Mouse (Mus musculus): Measurements from ENCODE around the gene Il20rb. TPM values are rescaled to one million over a fixed set of nuclear protein-coding genes. Genes with fewer than 3 reads are reported as not detected.

The Il20rb gene
- 0.58 and 0.82 TPM in 2 replicates for polyA plus RNA-seq (2014; fragmentation: Nextera tagmentation; extraction: Ambion mirVana)

DNA sequence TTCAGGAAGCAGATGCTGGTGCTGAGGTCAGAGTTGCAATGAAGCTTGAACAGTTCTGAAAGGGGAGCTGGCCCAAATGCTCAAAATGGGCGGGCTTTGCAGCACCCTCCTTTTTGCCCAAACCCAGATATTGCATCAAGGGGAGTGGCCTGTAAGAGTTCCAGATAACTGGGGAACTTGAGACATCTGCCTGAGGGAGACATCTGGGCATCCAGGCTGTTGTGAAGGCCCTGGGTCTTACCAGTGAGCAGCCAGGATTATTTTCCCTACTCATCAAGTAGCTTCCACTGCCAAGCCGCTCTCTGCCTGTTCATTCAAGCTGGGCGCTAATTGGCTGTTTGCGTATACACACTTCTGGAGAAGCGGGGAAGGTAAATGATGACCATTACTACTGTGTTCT, at the start of gene Il20rb:
Gene Il20rb, minus strand, starts transcription at position 358 of the 400 bp plus-strand sequence.
- H3K9me3 ChIP-seq (ENCODE audit: control insufficient read depth, low read length): no peaks in the 10 kb centered on the region
- H3K36me3 ChIP-seq (ENCODE audit: control insufficient read depth, insufficient read depth, low read length): no peaks in the 10 kb centered on the region; the same call in 1 of the 2 replicates
- no peak within 1 kb of the TSS for H3K27ac ChIP-seq (ENCODE audit: low read depth, low read length)
- H3K4me1 ChIP-seq (ENCODE audit: control insufficient read depth, insufficient read depth, low read length): no peaks in the 10 kb centered on the region
- H3K27me3 ChIP-seq (ENCODE audit: control insufficient read depth, insufficient read depth, low read length): no peaks in the 10 kb centered on the region
- WGBS: 88% methylated on average over 5 of the region's 5 CpGs
- ATAC-seq (ENCODE audit: insufficient read depth, low FRiP score, low TSS enrichment) (no peak), DNase-seq (ENCODE audit: low spot score) (no peak)
- H3K4me2 ChIP-seq (ENCODE audit: low read depth): no peak within 1 kb of the TSS
- no peak within 1 kb of the TSS for H3K4me3 ChIP-seq (ENCODE audit: low read depth, low read length)
- no peak within 1 kb of the TSS for H3K9ac ChIP-seq (ENCODE audit: low read length)

GRCm38 (mm10) chr9:100535618-100536262, 49.2 kb upstream of the Il20rb start:
- no peak overlapping the region for H3K27ac ChIP-seq (ENCODE audit: low read depth, low read length)
- H3K36me3 ChIP-seq (ENCODE audit: control insufficient read depth, insufficient read depth, low read length): no peaks in the 10 kb centered on the region; the same call in 1 of the 2 replicates
- H3K4me3 ChIP-seq (ENCODE audit: low read depth, low read length): no peak overlapping the region
- no peaks in the 10 kb centered on the region for H3K4me1 ChIP-seq (ENCODE audit: control insufficient read depth, insufficient read depth, low read length)
- H3K27me3 ChIP-seq (ENCODE audit: control insufficient read depth, insufficient read depth, low read length): no peaks in the 10 kb centered on the region
- no peaks in the 10 kb centered on the region for H3K9me3 ChIP-seq (ENCODE audit: control insufficient read depth, low read length)
- WGBS: 95% methylated on average over 2 of the region's 2 CpGs
- H3K9ac ChIP-seq (ENCODE audit: low read length): no peak overlapping the region
- DNase-seq (ENCODE audit: low spot score) (no peak), ATAC-seq (ENCODE audit: insufficient read depth, low FRiP score, low TSS enrichment) (no peak)
- H3K4me2 ChIP-seq (ENCODE audit: low read depth): no peak overlapping the region

GRCm38 (mm10) chr9:100534686-100535085, 48.1 kb upstream of the Il20rb start:
- H3K9ac ChIP-seq (ENCODE audit: low read length): no peak overlapping the region
- no peak overlapping the region for H3K27ac ChIP-seq (ENCODE audit: low read depth, low read length)
- DNase-seq (ENCODE audit: low spot score): no peak
- H3K4me1 ChIP-seq (ENCODE audit: control insufficient read depth, insufficient read depth, low read length): no peaks in the 10 kb centered on the region
- no peaks in the 10 kb centered on the region for H3K9me3 ChIP-seq (ENCODE audit: control insufficient read depth, low read length)
- no peaks in the 10 kb centered on the region for H3K27me3 ChIP-seq (ENCODE audit: control insufficient read depth, insufficient read depth, low read length)
- no peak overlapping the region for H3K4me2 ChIP-seq (ENCODE audit: low read depth)
- H3K36me3 ChIP-seq (ENCODE audit: control insufficient read depth, insufficient read depth, low read length): no peaks in the 10 kb centered on the region; the same call in 1 of the 2 replicates
- no peak for ATAC-seq (ENCODE audit: insufficient read depth, low FRiP score, low TSS enrichment)
- no peak overlapping the region for H3K4me3 ChIP-seq (ENCODE audit: low read depth, low read length)
- 94% methylated on average over 3 of the region's 3 CpGs for WGBS

DNA sequence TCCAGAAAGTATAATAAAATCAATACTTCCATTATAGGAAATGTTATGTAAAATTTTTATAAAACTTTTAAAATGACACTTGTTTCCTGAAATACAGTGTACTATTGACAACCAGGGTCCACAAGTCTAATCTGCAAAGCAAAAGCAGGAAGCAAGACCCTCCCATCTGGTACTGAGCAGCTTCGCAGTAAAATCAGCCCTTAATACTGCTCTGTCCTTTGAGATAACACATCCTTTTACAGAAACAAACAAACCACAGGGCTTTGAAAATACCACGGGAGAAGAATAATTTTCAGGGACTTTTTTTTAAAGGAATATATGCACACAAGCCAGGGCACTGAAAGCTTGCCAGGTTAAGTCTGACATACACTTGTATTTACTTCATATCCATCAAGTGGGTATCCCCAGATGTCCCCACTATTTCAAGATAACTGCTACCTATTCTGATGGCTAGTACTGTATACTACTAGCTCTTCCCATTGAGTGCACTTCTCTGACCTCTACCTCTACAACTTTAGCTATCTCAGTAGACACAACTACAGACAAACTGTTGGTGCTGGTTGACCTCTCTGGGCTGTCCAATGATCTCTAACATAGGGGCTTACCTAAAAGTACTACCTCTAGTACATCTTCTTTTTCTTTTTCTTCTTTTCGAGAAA, 46.4 kb upstream of the Il20rb start:
- Histone ChIP-seq H3K27me3 (ENCODE audit: control insufficient read depth, insufficient read depth, low read length) (no peaks in the 10 kb centered on the region), H3K4me2 (ENCODE audit: low read depth) (no peak overlapping the region), H3K9ac (ENCODE audit: low read length) (no peak overlapping the region), H3K4me3 (ENCODE audit: low read depth, low read length) (no peak overlapping the region), H3K4me1 (ENCODE audit: control insufficient read depth, insufficient read depth, low read length) (no peaks in the 10 kb centered on the region), H3K36me3 (ENCODE audit: control insufficient read depth, insufficient read depth, low read length) (no peaks in the 10 kb centered on the region; the same call in 1 of the 2 replicates), H3K9me3 (ENCODE audit: control insufficient read depth, low read length) (no peaks in the 10 kb centered on the region), H3K27ac (ENCODE audit: low read depth, low read length) (no peak overlapping the region)
- ATAC-seq (ENCODE audit: insufficient read depth, low FRiP score, low TSS enrichment) (no peak), DNase-seq (ENCODE audit: low spot score) (no peak)
- 83% methylated on average over 3 of the region's 3 CpGs for WGBS

DNA sequence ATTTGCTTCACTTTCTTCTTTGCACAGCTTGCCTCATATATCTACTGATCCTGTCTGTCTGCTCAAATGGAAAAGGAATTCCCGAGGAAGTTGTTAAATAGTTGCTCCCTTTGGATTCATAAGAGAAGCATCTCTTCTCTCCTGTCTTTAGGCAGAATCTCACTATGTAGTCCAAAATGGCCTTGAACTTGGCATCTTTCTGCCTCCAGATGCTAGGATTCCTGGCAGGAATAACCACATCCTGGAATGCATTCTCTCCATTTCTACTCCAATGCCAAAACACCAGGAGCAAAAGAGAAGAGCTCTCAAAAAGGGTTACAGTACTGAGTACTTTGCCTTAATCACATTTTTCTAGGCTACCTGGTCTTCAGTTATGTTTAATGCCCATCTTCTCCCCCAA, 44.7 kb upstream of the Il20rb start:
- 84% methylated on average over 1 of the region's 1 CpGs for WGBS
- DNase-seq (ENCODE audit: low spot score): no peak
- Histone ChIP-seq H3K27me3 (ENCODE audit: control insufficient read depth, insufficient read depth, low read length) (no peaks in the 10 kb centered on the region), H3K4me2 (ENCODE audit: low read depth) (no peak overlapping the region), H3K27ac (ENCODE audit: low read depth, low read length) (no peak overlapping the region), H3K9ac (ENCODE audit: low read length) (no peak overlapping the region), H3K36me3 (ENCODE audit: control insufficient read depth, insufficient read depth, low read length) (no peaks in the 10 kb centered on the region; the same call in 1 of the 2 replicates), H3K4me3 (ENCODE audit: low read depth, low read length) (no peak overlapping the region), H3K4me1 (ENCODE audit: control insufficient read depth, insufficient read depth, low read length) (no peaks in the 10 kb centered on the region), H3K9me3 (ENCODE audit: control insufficient read depth, low read length) (no peaks in the 10 kb centered on the region)
- ATAC-seq (ENCODE audit: insufficient read depth, low FRiP score, low TSS enrichment): no peak

- Histone ChIP-seq H3K27me3 (ENCODE audit: control insufficient read depth, insufficient read depth, low read length) (no peaks in the 10 kb centered on the region), H3K4me3 (ENCODE audit: low read depth, low read length) (no peak overlapping the region), H3K36me3 (ENCODE audit: control insufficient read depth, insufficient read depth, low read length) (no peaks in the 10 kb centered on the region), H3K4me2 (ENCODE audit: low read depth) (no peak overlapping the region), H3K9me3 (ENCODE audit: control insufficient read depth, low read length) (no peaks in the 10 kb centered on the region), H3K4me1 (ENCODE audit: control insufficient read depth, insufficient read depth, low read length) (no peaks in the 10 kb centered on the region), H3K27ac (ENCODE audit: low read depth, low read length) (no peak overlapping the region), H3K9ac (ENCODE audit: low read length) (no peak overlapping the region)
- no peak for ATAC-seq (ENCODE audit: insufficient read depth, low FRiP score, low TSS enrichment)
- whole genome bisulfite sequencing: 91% methylated on average over 2 of the region's 2 CpGs
- DNase-seq (ENCODE audit: low spot score): no peak
Measured at GRCm38 (mm10) chr9:100525225-100525624, 38.6 kb upstream of the Il20rb start.

DNA sequence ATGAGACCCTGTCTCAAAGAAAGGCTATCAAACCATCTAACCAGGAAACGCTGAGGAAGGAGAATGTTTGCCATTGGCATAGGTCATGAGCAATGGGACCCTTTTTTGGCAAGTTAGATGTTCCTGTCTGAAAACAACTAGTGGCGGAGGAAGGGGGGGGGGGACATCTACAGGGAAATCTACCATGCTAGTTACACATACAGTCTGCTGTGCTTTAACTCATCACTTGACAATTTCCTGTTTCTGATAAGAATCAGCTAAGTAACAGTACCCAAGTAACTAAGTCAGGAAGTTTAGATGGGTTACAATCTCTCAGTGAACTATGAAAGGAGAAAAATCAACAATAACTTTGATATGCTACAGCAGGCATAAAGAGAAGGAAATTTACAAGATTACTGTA, 35.4 kb upstream of the Il20rb start:
- Histone ChIP-seq H3K36me3 (ENCODE audit: control insufficient read depth, insufficient read depth, low read length) (no peaks in the 10 kb centered on the region), H3K4me3 (ENCODE audit: low read depth, low read length) (no peak overlapping the region), H3K4me2 (ENCODE audit: low read depth) (no peak overlapping the region), H3K9ac (ENCODE audit: low read length) (no peak overlapping the region), H3K9me3 (ENCODE audit: control insufficient read depth, low read length) (no peaks in the 10 kb centered on the region), H3K27me3 (ENCODE audit: control insufficient read depth, insufficient read depth, low read length) (no peaks in the 10 kb centered on the region), H3K4me1 (ENCODE audit: control insufficient read depth, insufficient read depth, low read length) (no peaks in the 10 kb centered on the region), H3K27ac (ENCODE audit: low read depth, low read length) (no peak overlapping the region)
- ATAC-seq (ENCODE audit: insufficient read depth, low FRiP score, low TSS enrichment): no peak
- no peak for DNase-seq (ENCODE audit: low spot score)
- 75% methylated on average over 2 of the region's 2 CpGs for WGBS

DNA sequence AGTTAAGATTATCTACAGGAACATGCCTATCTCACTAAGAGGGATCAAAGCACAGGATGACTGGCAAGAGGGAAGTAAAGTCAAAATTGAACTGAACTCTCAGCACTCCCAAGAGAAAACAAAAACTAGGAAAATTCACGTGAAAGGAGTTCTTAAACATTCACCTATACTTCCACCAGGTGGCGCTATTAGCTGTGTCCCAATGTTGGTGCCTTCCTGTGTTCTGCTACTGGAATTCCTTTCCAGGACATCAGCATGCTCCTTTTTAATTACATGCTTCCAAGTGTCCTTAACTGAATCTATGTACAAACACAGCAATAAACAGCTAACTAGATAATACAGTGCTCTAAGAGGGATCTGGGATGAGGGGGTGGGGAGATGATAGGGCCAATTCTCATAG, 34.0 kb upstream of the Il20rb start:
- Histone ChIP-seq H3K9me3 (ENCODE audit: control insufficient read depth, low read length) (no peaks in the 10 kb centered on the region), H3K27ac (ENCODE audit: low read depth, low read length) (no peak overlapping the region), H3K4me1 (ENCODE audit: control insufficient read depth, insufficient read depth, low read length) (no peaks in the 10 kb centered on the region), H3K36me3 (ENCODE audit: control insufficient read depth, insufficient read depth, low read length) (no peaks in the 10 kb centered on the region), H3K4me3 (ENCODE audit: low read depth, low read length) (no peak overlapping the region), H3K4me2 (ENCODE audit: low read depth) (no peak overlapping the region), H3K9ac (ENCODE audit: low read length) (no peak overlapping the region), H3K27me3 (ENCODE audit: control insufficient read depth, insufficient read depth, low read length) (no peaks in the 10 kb centered on the region)
- no peak for ATAC-seq (ENCODE audit: insufficient read depth, low FRiP score, low TSS enrichment)
- peak; percentile 40 for DNase-seq (ENCODE audit: low spot score)
- 0% methylated on average over 2 of the region's 2 CpGs for WGBS

DNA sequence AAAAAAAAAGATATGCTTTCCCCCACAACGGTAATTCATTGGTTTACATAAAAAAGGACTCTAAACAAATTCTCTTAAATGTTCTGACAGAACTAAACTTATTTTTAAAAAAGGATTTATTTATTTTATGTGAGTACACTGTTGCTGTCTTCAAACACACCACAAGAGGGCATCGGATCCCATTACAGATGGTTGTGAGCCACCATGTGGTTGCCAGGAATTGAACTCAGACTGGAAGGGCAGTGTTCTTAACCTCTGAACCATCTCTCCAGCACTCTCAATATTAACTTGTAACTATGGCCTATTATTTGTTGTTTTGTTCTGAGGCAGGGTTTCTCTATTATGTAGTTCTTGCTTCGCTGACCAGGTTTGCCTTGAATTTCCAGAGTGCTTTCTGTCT, 33.4 kb upstream of the Il20rb start:
- ATAC-seq (ENCODE audit: insufficient read depth, low FRiP score, low TSS enrichment): no peak
- 98% methylated on average over 3 of the region's 3 CpGs for WGBS

More for the DNA sequence above, 33.4 kb upstream of the Il20rb start:
- Histone ChIP-seq H3K4me3 (ENCODE audit: low read depth, low read length) (no peak overlapping the region), H3K9ac (ENCODE audit: low read length) (no peak overlapping the region), H3K4me1 (ENCODE audit: control insufficient read depth, insufficient read depth, low read length) (no peaks in the 10 kb centered on the region), H3K27me3 (ENCODE audit: control insufficient read depth, insufficient read depth, low read length) (no peaks in the 10 kb centered on the region), H3K4me2 (ENCODE audit: low read depth) (no peak overlapping the region), H3K36me3 (ENCODE audit: control insufficient read depth, insufficient read depth, low read length) (no peaks in the 10 kb centered on the region), H3K9me3 (ENCODE audit: control insufficient read depth, low read length) (no peaks in the 10 kb centered on the region), H3K27ac (ENCODE audit: low read depth, low read length) (no peak overlapping the region)
- DNase-seq (ENCODE audit: low spot score): no peak
